Mouse (Mus musculus): Measurements from ENCODE around the gene Fam214a. TPM values are rescaled to one million over a fixed set of nuclear protein-coding genes. Genes with fewer than 3 reads are reported as not detected.

Fam214a gene
- polyA plus RNA-seq, 1 experiment from 2014 or later, result 14.0 TPM

GRCm38 (mm10) chr9:74922884-74923283 is 29.8 kb upstream of the Fam214a start:
- Histone ChIP-seq H3K4me1 (no peaks in the 10 kb centered on the region), H3K27me3 (no peaks in the 10 kb centered on the region), H3K9ac (no peak overlapping the region), H3K9me3 (no peaks in the 10 kb centered on the region), H3K36me3 (no peaks in the 10 kb centered on the region), H3K4me2 (replicated peaks) (no peak overlapping the region), H3K27ac (no peak overlapping the region), H3K4me3 (no peak overlapping the region)
- 67% methylated on average over 3 of the region's 3 CpGs for WGBS
- peak; percentile 24; the same call in 1 of the 2 replicates for ATAC-seq (ENCODE audit: insufficient number of reproducible peaks, insufficient read depth, low FRiP score, low TSS enrichment)

DNA sequence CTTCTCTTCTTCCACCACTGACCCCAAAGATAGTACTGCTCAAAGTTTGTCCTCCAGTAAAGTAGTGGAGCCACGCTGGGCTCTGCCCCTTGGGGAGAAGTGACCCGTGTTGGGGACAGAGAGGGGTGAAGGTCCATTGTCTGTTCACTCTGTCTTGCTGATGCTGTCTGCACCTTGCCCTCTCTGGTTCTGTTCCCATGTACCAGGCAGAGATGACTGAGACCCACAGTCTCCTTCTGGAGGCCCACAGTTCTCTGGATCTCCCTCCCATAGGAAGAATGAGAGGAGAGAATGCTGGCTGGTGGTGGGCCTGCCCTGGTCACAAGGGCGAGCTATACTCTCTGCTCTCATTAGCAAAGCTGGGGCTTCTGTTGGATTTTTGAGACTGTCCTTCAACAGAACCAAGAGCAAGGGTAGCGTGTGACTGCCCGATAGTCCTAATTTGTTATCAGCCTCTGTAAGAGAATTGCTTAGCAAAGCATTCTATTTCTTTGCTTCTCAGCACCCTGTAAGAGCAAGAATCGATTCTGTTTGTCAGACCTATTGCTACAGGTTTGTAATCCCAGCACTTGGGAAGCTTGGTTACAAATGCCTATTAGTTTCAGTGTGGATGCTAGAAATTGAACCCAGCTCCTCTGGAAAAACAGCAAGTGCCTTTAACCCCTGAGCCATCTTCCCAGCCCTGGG is 29.2 kb upstream of the Fam214a start:
- 0 out of 2 replicates have a peak, but pooled peaks have one; percentile 23 for ATAC-seq (ENCODE audit: insufficient number of reproducible peaks, insufficient read depth, low FRiP score, low TSS enrichment)
- no peak overlapping the region for H3K27ac ChIP-seq
- H3K27me3 ChIP-seq, result no peaks in the 10 kb centered on the region
- H3K9me3 ChIP-seq, result no peaks in the 10 kb centered on the region
- H3K4me3 ChIP-seq, result no peak overlapping the region
- H3K9ac ChIP-seq, result no peak overlapping the region
- no peaks in the 10 kb centered on the region for H3K4me1 ChIP-seq
- no peaks in the 10 kb centered on the region for H3K36me3 ChIP-seq
- H3K4me2 ChIP-seq (replicated peaks), result no peak overlapping the region
- WGBS, result 84% methylated on average over 6 of the region's 6 CpGs

GRCm38 (mm10) chr9:74925220-74925769 is 27.4 kb upstream of the Fam214a start:
- no peak overlapping the region for H3K27ac ChIP-seq
- H3K36me3 ChIP-seq, result no peaks in the 10 kb centered on the region
- H3K4me3 ChIP-seq, result no peak overlapping the region
- H3K9me3 ChIP-seq, result no peaks in the 10 kb centered on the region
- H3K4me1 ChIP-seq, result no peaks in the 10 kb centered on the region
- ATAC-seq (ENCODE audit: insufficient number of reproducible peaks, insufficient read depth, low FRiP score, low TSS enrichment), result no peak
- H3K27me3 ChIP-seq, result no peaks in the 10 kb centered on the region
- no peak overlapping the region for H3K9ac ChIP-seq
- H3K4me2 ChIP-seq (replicated peaks), result no peak overlapping the region
- WGBS, result 73% methylated on average over 10 of the region's 10 CpGs

DNA sequence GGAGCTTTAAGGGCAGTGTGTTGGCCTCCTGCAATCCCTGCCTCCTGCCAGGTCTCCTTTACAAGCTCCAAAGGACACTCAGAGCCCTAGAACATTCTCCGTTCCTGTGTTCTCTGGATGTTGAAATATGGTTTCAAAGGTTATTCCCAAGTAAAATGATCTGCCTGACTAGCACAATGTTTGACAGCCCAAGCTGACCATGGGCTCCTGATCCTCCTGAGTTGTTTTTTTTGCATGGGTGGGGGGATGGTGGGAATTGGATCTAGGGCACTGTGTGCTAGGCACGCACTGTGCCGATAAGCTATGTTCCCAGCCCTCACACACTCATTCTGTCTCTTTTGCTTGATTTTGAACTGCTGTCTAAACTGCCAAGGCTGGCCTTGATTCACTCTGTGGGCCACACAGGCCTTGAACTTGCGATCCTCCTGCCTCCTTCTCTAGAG is 22.7 kb upstream of the Fam214a start:
- no peak overlapping the region for H3K4me2 ChIP-seq (replicated peaks)
- no peaks in the 10 kb centered on the region for H3K9me3 ChIP-seq
- ATAC-seq (ENCODE audit: insufficient number of reproducible peaks, insufficient read depth, low FRiP score, low TSS enrichment), result no peak
- no peaks in the 10 kb centered on the region for H3K4me1 ChIP-seq
- 81% methylated on average over 4 of the region's 4 CpGs for WGBS
- no peaks in the 10 kb centered on the region for H3K36me3 ChIP-seq
- no peak overlapping the region for H3K9ac ChIP-seq
- H3K4me3 ChIP-seq, result no peak overlapping the region
- no peak overlapping the region for H3K27ac ChIP-seq
- no peaks in the 10 kb centered on the region for H3K27me3 ChIP-seq

DNA sequence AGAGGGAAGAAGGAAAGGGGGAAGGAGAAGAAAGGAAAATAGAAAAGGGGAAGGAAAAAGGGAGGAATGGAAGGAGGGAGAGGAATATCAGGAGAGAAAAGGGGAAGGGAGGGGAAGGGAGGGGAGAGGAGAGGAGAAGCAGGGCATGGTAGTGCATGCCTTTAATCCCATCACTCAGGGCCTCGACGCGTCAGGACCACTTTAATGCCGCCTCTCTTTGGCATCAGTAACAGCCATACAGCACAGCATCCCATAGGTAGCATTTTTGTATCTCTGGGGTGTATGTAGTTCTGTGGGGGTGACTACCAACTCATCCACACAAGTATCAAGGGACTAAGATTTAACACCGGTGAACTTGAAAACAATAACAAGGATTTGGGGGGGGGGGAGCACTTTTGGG is 22.0 kb upstream of the Fam214a start:
- H3K4me2 ChIP-seq (replicated peaks), result no peak overlapping the region
- H3K36me3 ChIP-seq, result no peaks in the 10 kb centered on the region
- no peak overlapping the region for H3K9ac ChIP-seq
- ATAC-seq (ENCODE audit: insufficient number of reproducible peaks, insufficient read depth, low FRiP score, low TSS enrichment), result no peak
- 91% methylated on average over 5 of the region's 5 CpGs for WGBS
- no peaks in the 10 kb centered on the region for H3K9me3 ChIP-seq
- no peaks in the 10 kb centered on the region for H3K4me1 ChIP-seq
- no peak overlapping the region for H3K27ac ChIP-seq
- H3K27me3 ChIP-seq, result no peaks in the 10 kb centered on the region
- H3K4me3 ChIP-seq, result no peak overlapping the region

GRCm38 (mm10) chr9:74935289-74935688 is 17.4 kb upstream of the Fam214a start:
- no peak overlapping the region for H3K27ac ChIP-seq
- H3K4me2 ChIP-seq (replicated peaks), result no peak overlapping the region
- 85% methylated on average over 3 of the region's 3 CpGs for WGBS
- H3K9ac ChIP-seq, result no peak overlapping the region
- no peaks in the 10 kb centered on the region for H3K4me1 ChIP-seq
- H3K9me3 ChIP-seq, result no peaks in the 10 kb centered on the region
- no peak overlapping the region for H3K4me3 ChIP-seq
- ATAC-seq (ENCODE audit: insufficient number of reproducible peaks, insufficient read depth, low FRiP score, low TSS enrichment), result no peak
- H3K27me3 ChIP-seq, result no peaks in the 10 kb centered on the region
- no peaks in the 10 kb centered on the region for H3K36me3 ChIP-seq

DNA sequence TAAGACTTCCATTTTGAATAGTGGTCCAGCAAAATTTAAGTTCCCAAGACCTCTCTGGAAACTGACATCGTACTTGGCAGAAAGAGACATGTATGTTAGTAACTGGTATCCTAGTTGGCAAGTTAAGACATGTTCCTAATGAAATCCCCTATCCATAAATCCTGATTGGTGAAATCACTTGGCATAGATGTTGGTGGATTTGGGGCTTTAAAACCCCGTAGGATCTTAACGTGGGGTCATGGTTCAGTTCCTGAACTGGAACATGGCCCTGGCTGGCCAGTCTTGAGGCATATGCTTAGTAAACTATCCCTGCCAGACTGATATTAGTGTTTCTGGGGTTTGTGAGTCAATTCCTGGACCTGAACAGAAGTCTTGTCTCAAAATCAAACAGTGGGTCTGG is 14.9 kb upstream of the Fam214a start:
- Histone ChIP-seq H3K27me3 (no peaks in the 10 kb centered on the region), H3K9ac (no peak overlapping the region), H3K4me2 (replicated peaks) (no peak overlapping the region), H3K27ac (no peak overlapping the region), H3K4me1 (no peaks in the 10 kb centered on the region), H3K9me3 (no peaks in the 10 kb centered on the region), H3K4me3 (no peak overlapping the region), H3K36me3 (no peaks in the 10 kb centered on the region)
- no peak for ATAC-seq (ENCODE audit: insufficient number of reproducible peaks, insufficient read depth, low FRiP score, low TSS enrichment)
- WGBS, result 92% methylated on average over 3 of the region's 3 CpGs

- no peak overlapping the region for H3K27ac ChIP-seq
- ATAC-seq (ENCODE audit: insufficient number of reproducible peaks, insufficient read depth, low FRiP score, low TSS enrichment), result no peak
- no peak overlapping the region for H3K4me2 ChIP-seq (replicated peaks)
- H3K4me3 ChIP-seq, result no peak overlapping the region
- H3K27me3 ChIP-seq, result no peaks in the 10 kb centered on the region
- 78% methylated on average over 12 of the region's 12 CpGs for WGBS
- H3K4me1 ChIP-seq, result no peaks in the 10 kb centered on the region
- no peaks in the 10 kb centered on the region for H3K9me3 ChIP-seq
- H3K9ac ChIP-seq, result no peak overlapping the region
- no peaks in the 10 kb centered on the region for H3K36me3 ChIP-seq
Observed at GRCm38 (mm10) chr9:74938670-74939534, 13.8 kb upstream of the Fam214a start.

GRCm38 (mm10) chr9:74946713-74947402 is 5.8 kb upstream of the Fam214a start:
- Histone ChIP-seq H3K4me2 (replicated peaks) (no peak overlapping the region), H3K27me3 (no peaks in the 10 kb centered on the region), H3K9ac (no peak overlapping the region), H3K4me3 (no peak overlapping the region), H3K9me3 (no peaks in the 10 kb centered on the region), H3K4me1 (no peaks in the 10 kb centered on the region), H3K36me3 (no peaks in the 10 kb centered on the region), H3K27ac (no peak overlapping the region)
- 88% methylated on average over 8 of the region's 8 CpGs for WGBS
- ATAC-seq (ENCODE audit: insufficient number of reproducible peaks, insufficient read depth, low FRiP score, low TSS enrichment), result no peak

- Histone ChIP-seq H3K4me3 (no peak overlapping the region), H3K4me2 (replicated peaks) (no peak overlapping the region), H3K36me3 (peaks cover 3% of the 10 kb centered on the region; the same call in 1 of the 2 replicates), H3K27ac (no peak overlapping the region), H3K9me3 (no peaks in the 10 kb centered on the region), H3K27me3 (no peaks in the 10 kb centered on the region), H3K4me1 (peaks cover 5% of the 10 kb centered on the region), H3K9ac (no peak overlapping the region)
- ATAC-seq (ENCODE audit: insufficient number of reproducible peaks, insufficient read depth, low FRiP score, low TSS enrichment), result no peak
- WGBS, result 31% methylated on average over 3 of the region's 3 CpGs
Observed at GRCm38 (mm10) chr9:74951491-74951890, 1.2 kb upstream of the Fam214a start.

DNA sequence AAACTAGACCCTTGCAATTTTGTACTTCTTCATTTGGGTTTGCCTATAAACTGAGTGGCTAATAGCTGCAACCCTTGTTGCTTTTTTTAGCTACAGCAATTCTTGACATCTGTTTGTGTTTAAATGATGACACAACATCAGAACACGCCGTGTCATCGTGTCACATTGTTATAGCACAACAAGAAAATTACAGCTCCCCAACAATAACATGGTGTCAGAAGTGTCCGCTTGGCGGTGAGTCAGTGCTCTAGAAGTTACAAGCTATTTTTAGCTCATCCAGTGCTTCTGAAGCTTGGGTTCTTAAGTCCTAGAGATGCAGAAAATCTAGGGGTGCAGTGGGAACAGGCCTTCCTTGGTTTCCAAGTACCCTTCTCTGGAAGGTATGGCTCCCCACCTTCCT is 578 bp upstream of the Fam214a start:
- no peaks in the 10 kb centered on the region for H3K27me3 ChIP-seq

More for the DNA sequence above, 578 bp upstream of the Fam214a start:
- Histone ChIP-seq H3K9me3 (no peaks in the 10 kb centered on the region), H3K36me3 (peaks cover 3% of the 10 kb centered on the region; the same call in 1 of the 2 replicates), H3K27ac (0 out of 2 replicates have a peak overlapping the region, but pooled peaks have one; percentile 94), H3K9ac (peak overlapping the region; percentile 87; the same call in 1 of the 2 replicates), H3K4me1 (peaks cover 5% of the 10 kb centered on the region), H3K4me3 (peak overlapping the region; percentile 90), H3K4me2 (replicated peaks) (peak overlapping the region; percentile 90)
- no peak for ATAC-seq (ENCODE audit: insufficient number of reproducible peaks, insufficient read depth, low FRiP score, low TSS enrichment)
- WGBS, result 41% methylated on average over 5 of the region's 5 CpGs
